Mouse (Mus musculus): ENCODE results near the gene Ccm2l.

GRCm38 (mm10) chr2:153031126-153032082 is 34.4 kb upstream of the Ccm2l start, which contains the start of gene Xkr7:
- TF ChIP-seq CTCF (IDR thresholded peaks at IDR 0.05; ENCODE audit: insufficient read depth, low read length) (no peak), POLR2A (IDR thresholded peaks at IDR 0.05; ENCODE audit: borderline replicate concordance, extremely low read depth, low read depth, low read length) (no peak)

Data from lung, adult 2 months (tissue).